Mouse (Mus musculus) heart, postnatal 10 days (tissue): ENCODE results near the gene Exosc3. TPM values are rescaled to one million over a fixed set of nuclear protein-coding genes. Genes with fewer than 3 reads are reported as not detected.
"Not testable (repeated sequence)": the region's sequence is repeated elsewhere in the genome, so short reads cannot be mapped to it uniquely, and the experiment has no call there.

ENCODE experiments used
- DNase-seq, 2 experiments: peaks; one replicate each; pipeline ENCODE4 v3.0.0; 2021
- intact Hi-C: fragments of 180-260 bp; cut with DNase I; formaldehyde crosslinking; loops from one replicate; pipeline ENCODE4 v1.15.1; 2025
- total RNA-seq, 2 experiments: library from RNA; stranded (reverse); gene quantifications; 2 replicates each; pipeline ENCODE4 v1.2.3; 2021

Gene Exosc3
- total RNA-seq, result 10 to 100 TPM; 11.2 to 16.9 TPM

DNA sequence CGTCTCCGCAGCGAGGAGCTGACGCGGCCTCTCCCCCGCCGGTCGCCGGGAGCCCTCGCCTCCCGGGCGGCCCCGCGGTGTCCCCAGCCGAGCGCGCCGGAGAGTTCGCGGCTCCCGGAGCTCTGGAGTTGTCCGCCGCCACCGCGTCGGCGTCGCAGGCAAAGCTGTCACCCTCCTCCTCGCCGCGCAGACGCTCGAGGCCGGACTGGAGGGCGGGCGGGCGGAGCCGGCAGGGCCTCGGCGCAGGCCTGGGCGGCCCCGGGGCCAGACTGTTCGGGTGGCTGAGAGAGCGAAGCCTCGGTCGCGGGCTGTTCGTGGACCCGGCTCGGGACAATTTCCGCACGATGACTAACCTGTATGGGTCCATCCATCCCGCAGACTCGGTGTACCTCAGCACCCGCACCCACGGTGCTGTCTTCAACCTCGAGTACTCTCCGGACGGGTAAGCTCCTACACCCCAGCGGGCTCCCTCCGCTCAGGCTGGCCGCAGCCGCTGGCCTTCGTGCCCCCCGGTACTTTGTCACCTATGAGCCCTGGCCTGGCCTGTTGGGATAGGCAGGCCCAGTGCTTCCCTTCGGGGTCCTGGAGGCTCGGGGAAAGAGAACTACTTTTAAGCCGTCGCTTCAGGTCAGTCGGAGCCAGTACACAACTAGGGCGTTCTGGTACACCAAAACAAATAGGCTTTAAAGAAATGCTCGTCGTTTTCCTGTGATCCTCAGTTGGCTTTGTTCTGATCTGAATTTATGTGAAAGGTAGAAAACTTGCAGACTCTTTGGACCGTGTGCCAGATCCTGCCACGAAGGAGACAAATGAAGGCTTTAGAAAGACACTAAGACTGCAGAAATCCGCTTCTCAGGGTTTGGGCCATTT is at the start of gene Exosc3:
TSS of gene Exosc3 (minus strand) at position 447 of the 870 bp plus-strand sequence.
- intact Hi-C loops, result loop anchor here (1.0 to 5.0 kb wide), 2 partner anchors 65 to 190 kb away; partner anchors contain the start of gene Shb
- DNase-seq, result peak in 1 of 2 experiments; percentile 73

DNA sequence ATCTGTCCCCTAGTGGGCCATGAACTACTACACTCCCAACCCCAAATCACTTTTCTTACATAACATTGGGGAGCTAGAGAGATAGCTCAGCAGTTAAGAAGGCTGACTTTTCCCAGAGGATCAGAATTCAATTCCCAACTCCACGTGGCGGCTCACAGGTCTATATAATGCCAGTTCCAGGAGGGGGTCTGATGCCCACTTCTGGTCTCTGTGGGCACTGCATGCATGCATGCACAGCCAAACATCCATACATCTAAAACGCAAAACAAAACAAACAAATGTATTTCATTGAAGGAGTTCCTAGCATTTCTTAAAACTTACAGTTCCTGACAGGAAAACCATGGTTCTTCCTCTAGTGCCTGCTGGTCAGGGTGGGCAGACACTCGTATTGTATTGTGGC is 49.6 kb upstream of the Exosc3 start:
- intact Hi-C loops, result loop anchor here (5.0 kb wide), 1 partner anchor 45 kb away; no protein-coding TSS in a partner anchor

GRCm38 (mm10) chr4:45387296-45387695 is 44.8 kb upstream of the Exosc3 start:
- intact Hi-C loops, DNase-seq: not testable (repeated sequence)

More for the DNA sequence above, 49.6 kb upstream of the Exosc3 start:
- DNase-seq, result no peak

GRCm38 (mm10) chr4:45382133-45382532 is 39.6 kb upstream of the Exosc3 start:
- intact Hi-C loops, DNase-seq: not testable (repeated sequence)

GRCm38 (mm10) chr4:45380903-45381580 is 38.5 kb upstream of the Exosc3 start:
- DNase-seq, intact Hi-C loops: not testable (repeated sequence)

DNA sequence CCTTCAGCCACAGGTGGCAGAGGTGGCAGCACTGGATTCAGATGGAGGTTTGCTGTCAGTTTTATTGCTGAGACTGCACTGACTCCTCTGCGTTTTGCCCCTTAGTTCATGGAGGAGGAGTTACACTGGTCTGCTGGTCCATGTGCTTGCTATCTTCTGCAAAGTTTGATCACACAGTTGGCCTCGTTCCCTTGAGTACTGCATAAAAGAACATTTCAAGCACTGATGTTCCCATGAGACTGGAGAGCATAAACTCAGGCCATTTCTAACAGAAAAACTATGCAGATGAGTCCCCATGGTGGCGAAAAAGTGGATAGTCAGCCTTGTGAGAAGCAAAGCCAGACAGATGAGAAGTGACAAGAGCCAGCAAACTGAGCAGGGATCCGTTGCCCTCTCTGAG is 34.0 kb upstream of the Exosc3 start:
- peak; percentile 16 to 28 for DNase-seq

GRCm38 (mm10) chr4:45374879-45375278 is 32.3 kb upstream of the Exosc3 start:
- intact Hi-C loops, result no loop called here
- no peak for DNase-seq

More for the DNA sequence above, 34.0 kb upstream of the Exosc3 start:
- intact Hi-C loops, result no loop called here

GRCm38 (mm10) chr4:45371261-45371660 is 28.7 kb upstream of the Exosc3 start:
- no peak for DNase-seq
- intact Hi-C loops, result no loop called here

DNA sequence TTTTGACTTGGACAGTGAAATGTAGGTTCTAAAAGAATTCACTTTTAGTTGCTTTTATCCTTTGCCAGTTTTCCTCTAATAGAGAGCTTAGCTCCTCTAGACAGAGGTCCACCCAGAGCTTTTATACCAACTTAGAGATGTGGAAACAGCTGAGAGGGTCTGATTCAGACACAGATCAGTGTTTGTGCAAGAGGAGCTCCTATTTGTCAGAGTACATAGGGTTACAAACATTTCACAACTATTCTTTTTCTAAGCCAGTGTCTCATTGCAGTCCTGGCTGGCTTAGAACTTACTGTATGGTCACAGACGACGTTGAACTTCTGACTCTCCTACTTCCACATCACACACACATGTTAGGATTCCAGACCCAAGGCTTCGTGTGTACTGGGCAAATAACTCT is 14.1 kb upstream of the Exosc3 start:
- intact Hi-C loops, result no loop called here
- DNase-seq, result no peak

DNA sequence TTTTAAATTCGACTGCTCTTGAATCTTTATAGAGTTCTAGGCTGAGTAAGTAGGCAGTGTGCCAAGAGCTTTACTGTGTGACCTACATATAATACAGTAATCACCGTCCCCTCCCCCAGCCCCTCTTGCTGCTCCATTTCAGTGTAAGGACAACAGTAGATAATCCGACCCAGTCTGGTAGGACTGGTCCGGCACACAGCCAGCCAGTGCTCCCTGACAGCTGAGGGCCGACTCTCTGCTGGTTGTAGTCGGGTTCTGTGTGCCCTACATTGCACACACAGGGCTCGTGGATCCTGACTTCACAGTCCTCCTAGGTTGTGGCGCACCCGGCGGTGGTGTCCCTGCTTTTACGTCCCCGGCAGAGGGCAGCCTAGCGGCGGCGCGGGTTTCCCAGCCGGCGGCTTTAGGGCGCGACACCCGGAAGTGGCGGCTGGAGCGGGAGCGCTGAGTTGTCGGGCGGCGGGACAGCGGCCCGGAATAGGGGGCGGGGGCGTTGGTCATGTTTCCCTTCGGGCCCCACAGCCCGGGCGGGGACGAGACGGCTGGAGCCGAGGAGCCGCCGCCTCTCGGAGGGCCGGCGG is 773 bp downstream of the Exosc3 start, which contains the start of gene Dcaf10:
TSS of gene Dcaf10 (plus strand) at position 433 of the 581 bp plus-strand sequence.
- intact Hi-C loops, result loop anchor here (1.0 to 5.0 kb wide), 3 partner anchors 19 to 191 kb away; partner anchors contain the start of gene Shb
- DNase-seq, result peak; percentile 96

DNA sequence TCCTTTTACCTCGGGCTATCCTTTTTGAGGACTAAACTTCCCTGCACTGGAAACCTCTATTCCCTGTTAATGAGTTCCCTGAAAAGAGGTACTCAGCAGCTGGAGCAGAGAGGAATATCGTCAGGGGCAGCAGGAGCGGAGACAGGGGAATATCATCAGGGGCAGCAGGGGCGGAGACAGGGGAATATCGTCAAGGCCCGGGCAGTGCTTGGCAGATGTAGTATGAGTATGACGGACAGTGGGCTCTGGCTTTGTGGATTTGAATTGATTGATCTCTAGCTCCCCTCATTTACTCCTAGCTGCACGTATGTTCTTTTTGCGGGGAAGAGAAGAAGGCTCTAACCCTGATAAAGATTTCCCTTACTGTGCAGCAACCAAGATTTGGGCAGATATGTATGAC is 1.3 kb downstream of the Exosc3 start:
- DNase-seq, result peak; percentile 4 to 7
- intact Hi-C loops, result loop anchor here (2.0 to 5.0 kb wide), 2 partner anchors 18 to 191 kb away; partner anchors contain the start of gene Shb

DNA sequence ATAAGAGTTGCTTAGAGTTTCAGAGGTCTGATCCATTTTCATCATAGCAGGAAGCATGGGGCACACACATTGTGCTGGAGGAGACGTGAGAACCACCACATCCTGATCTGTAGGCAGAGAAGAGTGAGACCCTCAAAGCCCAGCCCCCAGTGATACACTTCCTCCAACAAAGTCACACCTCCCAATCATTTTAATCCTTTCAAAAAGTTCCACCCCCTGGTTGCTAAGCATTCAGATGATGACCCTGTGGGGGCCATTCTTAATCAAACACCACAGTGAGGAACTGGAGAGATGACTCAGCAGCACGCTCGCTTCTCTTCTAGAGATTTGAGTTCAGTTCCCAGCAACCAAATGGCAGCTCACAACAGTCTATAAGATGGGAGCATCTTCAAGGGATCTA is 10.1 kb downstream of the Exosc3 start:
- intact Hi-C loops, result no loop called here
- DNase-seq, result no peak

DNA sequence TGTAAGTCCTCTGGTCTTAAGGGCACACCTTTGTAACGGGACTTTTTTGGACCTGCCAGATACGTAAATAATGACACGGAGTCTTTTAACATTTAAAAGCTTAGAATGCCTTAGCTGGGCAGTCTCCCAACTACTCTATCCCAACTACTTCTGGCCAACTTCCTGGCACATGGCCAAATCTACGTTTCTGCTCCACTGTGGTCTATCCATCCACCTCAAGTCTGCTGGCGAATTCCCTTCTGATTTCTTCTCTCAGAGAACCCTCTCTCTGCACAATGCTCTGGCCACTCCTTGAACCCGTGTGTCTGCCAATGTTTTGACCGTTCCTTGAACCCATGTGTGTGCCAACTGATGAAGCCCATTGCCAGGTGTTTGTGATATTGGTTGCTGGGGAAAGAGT is 11.4 kb downstream of the Exosc3 start:
- intact Hi-C loops, result no loop called here
- DNase-seq, result peak in 1 of 2 experiments; percentile 8

- intact Hi-C loops, result no loop called here
- peak; percentile 88 to 93 for DNase-seq
Measured at GRCm38 (mm10) chr4:45320159-45320816, 22.2 kb downstream of the Exosc3 start.

GRCm38 (mm10) chr4:45311056-45311455 is 31.5 kb downstream of the Exosc3 start:
- intact Hi-C loops, result no loop called here
- DNase-seq, result no peak

DNA sequence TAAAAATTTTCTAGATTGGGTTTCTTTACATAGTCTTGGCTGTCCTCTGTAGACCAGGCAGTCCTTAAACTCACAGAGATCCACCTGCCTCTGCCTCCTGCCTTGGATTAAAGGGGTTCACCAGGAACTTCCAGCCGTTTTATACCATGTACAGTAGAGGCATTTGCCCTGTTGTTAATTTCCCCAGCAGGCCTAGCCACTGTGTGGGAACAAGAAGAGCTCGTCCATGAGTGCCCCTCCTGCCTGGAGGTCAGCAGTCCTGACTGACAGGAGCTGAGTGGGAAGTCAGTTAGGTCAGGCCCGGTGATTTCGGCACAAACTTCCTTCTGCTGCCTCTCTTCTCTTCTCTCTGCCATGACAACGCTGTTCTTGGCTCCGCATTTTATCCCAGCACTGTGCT is 33.9 kb downstream of the Exosc3 start:
- intact Hi-C loops, result no loop called here
- DNase-seq, result no peak

DNA sequence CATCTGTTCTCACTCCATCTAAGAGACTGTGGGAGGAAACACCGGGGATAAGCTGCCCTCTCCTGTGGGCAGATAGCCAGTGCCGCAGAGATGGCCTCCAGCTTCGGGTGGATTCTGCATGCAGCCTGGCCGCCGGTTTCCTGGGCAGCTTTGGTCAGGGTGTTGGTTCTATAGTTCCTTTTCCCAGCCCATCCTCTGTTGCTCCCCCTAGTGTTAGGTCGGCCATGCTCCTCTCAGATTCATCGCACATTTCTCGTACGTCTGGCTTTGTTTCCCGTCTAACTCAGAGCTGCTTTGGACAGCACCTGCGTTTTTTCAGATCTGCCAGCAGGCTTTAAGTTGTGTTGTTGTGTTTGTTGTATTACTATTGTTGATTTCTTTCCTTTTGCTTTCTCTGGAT is 34.5 kb downstream of the Exosc3 start:
- peak in 1 of 2 experiments; percentile 22 for DNase-seq
- intact Hi-C loops, result no loop called here

- intact Hi-C loops, result no loop called here
- no peak for DNase-seq
Measured at GRCm38 (mm10) chr4:45305536-45305935, 37.0 kb downstream of the Exosc3 start.

DNA sequence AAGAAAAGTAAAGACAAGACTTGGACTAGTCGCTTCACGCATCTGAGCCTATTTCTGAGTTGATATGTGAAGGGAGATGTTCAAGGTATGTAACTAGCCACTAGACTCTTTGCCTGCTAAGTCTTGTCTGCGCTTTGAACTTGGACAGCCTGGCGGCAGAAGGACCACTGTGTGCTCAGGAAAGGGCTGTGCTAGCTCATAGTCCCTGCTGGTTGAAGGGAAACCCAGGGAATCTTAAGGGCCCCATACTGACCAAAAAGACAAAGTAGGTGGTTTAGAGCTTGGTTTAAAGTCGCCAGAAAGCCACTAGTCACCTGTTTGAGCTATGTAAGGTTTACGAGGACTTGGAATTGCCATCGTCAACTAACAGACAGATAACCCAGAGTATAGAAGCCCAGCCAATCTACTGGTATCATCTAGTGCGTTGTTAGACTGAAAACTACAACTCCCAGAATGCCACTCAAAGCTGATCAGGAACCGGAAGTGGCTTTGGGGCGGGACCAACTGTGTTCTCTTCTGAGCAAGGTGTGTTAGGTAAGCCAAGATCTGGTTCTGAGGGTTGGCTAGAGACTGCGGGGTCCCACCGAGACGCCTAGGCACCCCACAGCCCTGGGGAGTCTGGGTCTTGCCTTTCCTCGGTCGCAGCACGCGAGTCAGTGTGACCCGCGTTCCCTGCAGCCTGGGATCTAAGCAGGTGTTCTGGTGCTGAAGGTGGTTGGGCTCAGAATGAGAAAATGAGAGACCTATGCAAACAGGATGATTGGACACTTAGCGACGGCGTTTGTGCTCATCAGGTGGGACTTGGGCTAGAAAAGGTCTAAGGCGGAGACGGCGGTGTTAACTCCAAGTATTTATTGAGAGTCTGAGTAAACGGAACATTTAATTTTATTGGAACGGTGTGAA is 45.6 kb downstream of the Exosc3 start, which contains the start of gene Trmt10b:
TSS of gene Trmt10b (plus strand) at position 466 of the 903 bp plus-strand sequence.
- intact Hi-C loops, result no loop called here

More for the DNA sequence above, 45.6 kb downstream of the Exosc3 start, which contains the start of gene Trmt10b:
- peak; percentile 65 to 81 for DNase-seq
